Mouse (Mus musculus): ENCODE results near the gene Tnfaip8l1.

The Tnfaip8l1 gene

DNA sequence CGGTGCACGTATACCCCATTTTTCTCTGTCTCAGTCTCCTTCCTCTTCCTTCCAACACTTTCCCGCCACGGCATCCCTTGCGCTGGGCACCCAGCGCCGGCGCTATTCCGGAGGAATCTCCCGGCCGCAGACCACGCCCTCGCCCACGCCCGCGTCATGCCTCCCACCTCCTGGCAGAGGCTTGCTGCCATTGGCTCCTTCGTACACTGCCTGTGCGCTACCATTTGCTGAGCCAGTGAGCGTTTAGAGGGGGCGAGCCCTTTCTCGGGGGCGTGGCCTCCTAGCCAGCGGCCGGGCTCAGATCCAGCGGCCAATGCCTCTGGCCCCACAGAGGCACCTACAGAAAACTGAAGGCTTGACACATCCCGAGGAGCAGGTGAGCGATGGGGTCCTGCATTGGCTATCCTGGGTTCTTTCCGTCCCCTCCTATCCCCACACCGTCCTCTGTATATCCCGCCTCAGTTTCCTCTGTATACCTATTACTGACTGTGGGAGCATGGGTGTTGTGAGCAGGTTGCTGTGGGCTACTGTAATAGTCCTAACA, at the start of gene Tnfaip8l1:
TSS of gene Tnfaip8l1 (plus strand) at position 247 of the 544 bp plus-strand sequence.
- peak; percentile 98 for DNase-seq

DNA sequence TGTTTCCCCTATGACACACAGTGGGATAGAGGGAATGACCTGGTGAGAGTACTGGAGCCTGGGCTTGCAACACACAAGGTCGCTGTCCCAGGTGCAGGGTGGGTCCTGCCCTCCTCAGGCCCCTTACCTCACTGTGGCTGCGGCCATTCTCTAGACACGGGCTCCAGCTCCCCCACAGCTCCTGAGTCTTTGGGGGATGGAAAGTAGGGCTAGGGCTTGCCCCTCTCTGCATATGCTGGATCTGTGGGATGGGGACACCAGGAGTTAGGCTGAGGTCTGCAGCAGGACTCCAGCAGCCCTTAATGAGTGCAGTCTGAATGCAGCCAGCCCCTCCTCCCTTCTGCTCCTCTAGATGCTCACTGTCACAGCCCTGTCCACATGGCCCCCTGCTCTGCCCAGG, 49.5 kb upstream of the Tnfaip8l1 start:
- no peak for DNase-seq

GRCm38 (mm10) chr17:56116193-56116592, 46.1 kb upstream of the Tnfaip8l1 start:
- DNase-seq = no peak

- DNase-seq = peak; percentile 68
Observed at GRCm38 (mm10) chr17:56117251-56117710, 45.0 kb upstream of the Tnfaip8l1 start, which contains the start of gene Plin5. Gene Plin5, minus strand, starts transcription at chr17:56117596.

DNA sequence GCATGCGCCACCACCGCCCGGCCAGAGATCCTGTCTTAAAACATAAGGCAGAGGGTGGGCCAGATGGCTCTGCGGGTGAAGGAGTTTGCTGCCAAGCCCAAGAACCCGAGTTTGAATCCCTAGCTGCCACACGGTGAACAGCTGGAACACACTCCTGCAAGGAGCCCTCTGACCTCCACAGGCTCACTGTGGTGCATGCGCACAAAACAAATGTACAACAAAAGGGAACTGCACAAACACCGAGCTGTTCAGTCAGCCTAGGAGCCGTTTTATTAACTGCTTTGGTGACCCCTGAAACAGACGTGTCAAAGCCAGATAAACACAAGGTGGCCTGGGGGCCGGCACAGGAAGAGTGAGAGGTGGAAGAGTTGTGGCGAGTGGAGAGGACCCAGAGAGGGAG, 42.8 kb upstream of the Tnfaip8l1 start:
- DNase-seq = no peak

DNA sequence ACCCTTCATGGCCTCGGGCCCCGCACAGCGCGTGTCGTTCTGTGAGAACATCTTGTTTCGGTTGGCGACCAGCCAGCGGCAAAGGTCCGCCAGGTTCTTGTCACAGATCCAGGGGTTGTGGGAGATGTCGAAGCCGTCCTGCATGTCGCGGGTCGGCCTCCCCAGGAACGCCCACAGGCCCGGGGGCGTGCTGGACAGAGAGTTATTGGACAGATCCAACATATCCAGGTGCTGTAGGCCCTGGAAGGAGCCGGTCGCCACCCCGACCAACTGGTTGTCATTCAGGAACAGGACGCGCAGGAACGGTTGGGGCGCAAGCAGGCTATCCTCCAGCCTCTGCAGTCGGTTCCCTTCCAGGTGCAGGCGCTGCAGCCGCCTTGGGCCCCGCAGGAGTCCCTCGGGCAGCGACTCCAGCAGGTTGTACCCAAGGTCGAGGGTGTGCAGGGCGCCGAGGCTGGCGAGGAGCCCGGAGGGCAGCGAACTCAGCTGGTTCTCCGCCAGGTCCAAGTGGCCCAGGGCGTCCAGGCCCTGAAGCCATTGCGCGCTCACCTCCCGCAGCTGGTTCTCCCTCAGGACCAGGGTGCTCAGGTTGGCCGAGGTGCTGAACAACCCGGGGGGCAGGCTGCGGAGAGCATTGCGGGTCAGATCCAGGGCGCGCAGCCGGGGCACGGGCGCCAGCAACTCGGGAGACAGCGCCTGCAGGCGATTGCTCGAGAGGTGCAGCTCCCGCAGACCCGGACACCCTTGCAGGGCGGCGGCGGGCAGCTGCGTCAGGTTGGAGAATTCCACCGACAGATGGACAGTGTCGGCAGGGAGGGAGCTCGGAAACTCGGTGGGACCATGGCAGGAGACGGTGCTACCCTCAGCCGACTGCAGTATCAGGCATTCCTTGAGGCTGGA, 42.0 kb upstream of the Tnfaip8l1 start:
- peak; percentile 57 for DNase-seq

DNA sequence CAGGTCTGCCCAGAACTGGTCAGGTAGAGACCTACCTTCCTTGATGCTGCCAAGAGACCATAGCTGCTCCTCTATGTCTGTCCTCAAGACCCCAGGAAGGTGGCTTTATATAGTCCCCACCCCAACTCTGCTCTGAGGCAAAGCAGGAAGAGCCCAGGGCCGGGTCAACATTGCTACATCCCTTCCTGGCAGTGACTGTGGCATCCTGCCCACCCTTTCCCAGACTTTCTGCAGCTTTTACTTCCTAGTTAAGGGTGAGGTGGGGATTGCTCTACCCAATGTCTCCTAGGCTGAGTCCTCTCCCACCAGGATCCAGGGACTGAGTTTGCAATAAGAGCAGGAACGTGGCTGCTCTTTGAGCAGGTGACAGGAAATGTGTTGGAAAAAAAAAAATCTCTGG, 40.5 kb upstream of the Tnfaip8l1 start, which contains the start of gene Lrg1:
TSS of gene Lrg1 (minus strand) at position 176 of the 400 bp plus-strand sequence.
- peak; percentile 64 for DNase-seq

- DNase-seq = no peak
Observed at GRCm38 (mm10) chr17:56123161-56123560, 39.1 kb upstream of the Tnfaip8l1 start.

DNA sequence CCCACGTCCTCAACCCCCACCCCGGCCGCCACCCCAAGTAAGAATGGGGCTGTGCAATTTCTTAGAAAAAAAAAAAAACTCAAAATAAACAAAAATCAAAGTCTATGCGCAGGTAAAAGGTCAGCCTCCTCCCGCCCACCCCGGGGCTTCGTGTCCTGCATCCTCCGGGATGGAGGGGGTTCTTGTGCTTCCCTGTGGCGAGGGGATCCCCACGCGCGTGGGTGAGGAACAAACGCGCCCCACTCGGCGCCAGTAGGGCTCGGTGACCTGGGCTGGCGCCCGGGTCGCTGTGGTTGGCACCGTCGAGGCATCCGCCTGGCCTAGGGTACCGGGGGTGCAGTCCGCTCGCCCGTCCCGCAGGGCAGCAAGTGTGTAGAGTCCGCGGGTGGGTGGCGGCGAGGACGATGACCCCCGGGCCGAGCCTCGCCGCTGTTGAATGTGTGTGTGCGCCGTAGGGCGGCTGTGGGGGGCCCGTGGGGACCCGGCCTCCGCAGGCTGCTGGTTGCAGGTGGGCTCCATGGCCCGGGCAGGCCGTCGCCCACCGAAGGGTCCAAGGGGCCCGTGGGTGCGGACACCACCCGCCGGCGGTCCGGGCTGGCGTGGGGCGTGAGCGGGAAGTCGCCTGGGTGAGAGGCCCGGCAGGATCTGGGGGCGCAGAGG, 38.5 kb upstream of the Tnfaip8l1 start:
- no peak for DNase-seq

GRCm38 (mm10) chr17:56124377-56125275, 37.7 kb upstream of the Tnfaip8l1 start:
- peak; percentile 62 for DNase-seq

DNA sequence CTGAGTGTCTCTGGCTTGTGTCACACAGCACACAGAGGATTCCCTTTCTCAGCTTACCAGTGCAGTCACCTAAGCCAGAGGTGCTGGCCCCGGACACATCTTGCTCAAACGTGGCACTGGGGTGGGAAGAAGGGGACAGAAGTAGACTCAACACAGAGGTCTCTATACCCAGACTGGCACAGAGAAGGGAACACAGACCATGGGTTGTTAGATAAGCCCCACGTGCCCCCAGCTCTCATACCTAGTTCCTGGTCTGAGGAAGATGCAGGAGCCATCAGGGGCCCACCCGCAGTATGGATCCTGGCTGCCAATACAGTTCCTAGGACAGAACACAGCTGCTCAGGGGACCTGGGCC, 37.0 kb upstream of the Tnfaip8l1 start:
- DNase-seq = no peak

GRCm38 (mm10) chr17:56126175-56126574, 36.1 kb upstream of the Tnfaip8l1 start:
- DNase-seq = no peak

DNA sequence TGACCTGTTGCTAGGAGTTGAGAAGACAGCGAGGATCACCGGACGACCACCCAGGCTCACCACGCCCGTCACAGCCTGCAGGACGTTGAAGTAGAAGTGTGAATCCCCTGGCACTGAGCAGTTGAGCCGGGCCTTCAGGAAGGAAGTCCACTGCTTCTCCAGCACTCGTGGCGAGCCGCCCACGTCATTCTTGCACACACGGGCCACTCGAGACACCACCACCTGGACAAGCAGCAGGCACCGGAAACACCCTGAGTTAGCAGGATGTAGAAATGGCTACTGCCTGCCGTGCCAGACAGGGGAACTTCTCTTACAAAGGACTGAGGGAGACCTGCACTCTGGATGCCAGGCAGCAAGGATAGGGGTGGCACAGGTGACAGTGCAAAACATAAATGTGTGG, 34.0 kb upstream of the Tnfaip8l1 start:
- DNase-seq = no peak

DNA sequence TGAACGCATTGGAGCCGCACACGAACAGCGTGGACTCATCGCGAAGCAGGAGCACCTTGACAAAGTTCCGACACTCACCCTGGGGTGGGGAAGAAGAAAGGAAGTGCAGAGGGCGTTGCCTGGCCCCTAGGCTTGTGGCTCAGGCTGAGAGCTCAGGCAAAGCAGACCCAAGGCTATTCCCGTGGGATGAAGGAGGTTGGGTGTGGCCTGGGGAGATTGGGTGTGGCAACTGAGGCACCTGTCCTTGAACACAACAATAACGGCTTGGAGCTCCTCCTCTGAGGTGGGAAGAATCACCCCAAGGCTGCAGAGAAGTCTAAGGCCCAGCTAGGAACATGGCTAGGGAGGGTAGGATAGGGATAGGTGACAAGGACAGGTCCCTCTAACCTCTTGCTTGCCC, 31.1 kb upstream of the Tnfaip8l1 start:
- DNase-seq = no peak

DNA sequence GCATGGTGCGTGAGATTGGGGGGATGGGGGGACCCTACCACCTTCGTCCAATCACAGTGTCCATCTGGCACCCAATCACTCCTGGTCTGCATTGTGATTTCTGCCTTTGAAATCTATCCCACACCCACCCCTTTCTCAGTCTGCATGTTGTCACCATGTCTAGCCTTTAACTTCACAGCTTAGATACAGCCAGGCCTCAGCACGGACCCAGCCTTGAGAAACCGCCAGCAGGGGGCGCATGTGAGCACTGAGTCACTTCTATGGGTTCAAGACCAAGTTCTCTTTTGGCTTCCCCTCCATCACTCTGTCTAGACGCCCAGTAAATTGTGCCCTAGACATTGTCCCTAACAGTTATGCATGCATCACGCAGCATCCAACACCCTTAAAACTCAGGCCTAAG, 30.5 kb upstream of the Tnfaip8l1 start:
- DNase-seq = peak; percentile 85

- DNase-seq = peak; percentile 81
Observed at GRCm38 (mm10) chr17:56132661-56133060, 29.6 kb upstream of the Tnfaip8l1 start.

DNA sequence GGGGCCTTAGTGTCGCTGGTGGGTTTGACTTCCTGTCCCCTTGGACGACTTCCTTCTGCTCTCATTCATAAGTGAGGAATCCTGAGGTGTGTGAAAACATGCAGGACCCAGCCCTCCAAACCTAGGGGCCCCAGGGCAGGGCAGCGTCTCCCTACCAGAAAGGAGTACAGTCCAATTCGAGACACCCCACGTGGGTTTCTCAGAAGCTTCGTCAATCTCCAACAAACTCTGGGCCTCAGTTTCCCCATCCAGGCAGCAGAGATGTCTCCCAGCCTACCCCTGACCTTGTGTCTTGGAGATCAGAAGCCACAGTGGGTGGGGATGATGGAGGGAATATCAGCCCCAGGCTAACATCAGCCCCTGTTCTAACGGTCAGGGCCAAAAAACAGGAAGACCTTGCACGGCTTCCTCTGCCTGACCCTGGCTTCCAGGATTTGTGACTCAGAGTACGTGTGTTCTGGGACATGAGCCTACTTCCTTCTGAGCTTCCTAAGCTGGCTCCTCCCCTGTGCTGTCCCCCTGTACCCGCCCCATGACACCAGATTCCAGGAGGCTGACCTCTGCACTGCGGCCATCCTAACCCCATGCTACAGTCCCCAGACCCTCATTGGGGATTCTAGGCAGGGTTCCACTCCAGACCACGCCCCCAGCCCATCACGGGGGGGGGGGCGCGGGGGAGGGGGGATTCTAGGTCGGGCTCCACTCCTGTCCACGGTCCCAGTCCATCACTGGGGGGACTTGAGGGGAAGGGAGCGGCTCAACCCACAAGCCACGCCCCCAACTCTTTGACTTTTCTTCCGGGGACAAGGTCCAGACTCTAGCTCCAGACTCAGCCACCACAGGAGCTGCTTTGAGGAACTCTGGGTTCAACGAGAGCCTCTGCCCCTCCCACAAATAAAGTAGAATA, 28.6 kb upstream of the Tnfaip8l1 start:
- DNase-seq = peak; percentile 85

DNA sequence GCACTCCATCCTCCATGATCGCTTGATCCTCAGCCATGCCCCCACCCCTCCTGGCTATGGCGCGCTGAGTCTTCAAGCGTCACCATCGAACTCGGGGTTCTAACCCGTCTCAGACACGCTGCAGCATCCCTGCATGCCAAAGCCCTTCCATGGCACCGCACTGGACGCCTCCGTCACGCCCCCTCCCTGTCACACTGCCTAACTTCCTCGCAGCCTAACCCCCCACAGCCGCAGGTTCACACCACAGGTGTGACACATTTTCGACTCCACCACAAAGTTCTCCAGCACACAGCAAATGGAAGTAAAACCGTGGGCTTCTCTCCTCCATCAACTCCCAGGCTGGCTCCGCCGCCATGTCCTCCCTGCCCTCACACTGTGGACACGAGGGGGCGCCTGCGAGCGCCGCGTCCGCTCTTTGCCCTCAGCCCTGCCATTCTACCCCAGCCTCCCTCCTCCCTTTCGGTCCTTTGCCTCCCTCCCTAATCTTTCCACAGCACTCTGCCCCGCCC, 27.8 kb upstream of the Tnfaip8l1 start:
- peak; percentile 78 for DNase-seq

DNA sequence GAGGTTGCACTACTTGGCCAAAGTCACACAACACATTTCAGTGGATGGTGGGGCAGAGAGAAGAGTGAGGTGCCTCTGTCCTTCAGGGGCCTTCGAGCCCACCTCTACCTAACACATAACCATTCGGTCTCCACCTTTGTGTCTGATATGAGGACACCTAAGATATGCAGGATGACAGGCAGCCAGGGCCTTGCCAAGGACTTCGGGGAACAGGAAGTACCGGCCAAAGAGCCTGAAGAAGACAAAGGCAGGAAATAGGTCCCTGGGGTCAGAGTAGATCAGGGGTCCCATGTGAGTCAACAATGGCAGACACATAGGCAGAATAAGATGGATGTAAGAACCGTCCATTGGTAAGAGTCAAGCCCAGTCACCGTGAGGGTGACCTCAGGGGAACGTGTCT, 25.7 kb upstream of the Tnfaip8l1 start:
- no peak for DNase-seq

DNA sequence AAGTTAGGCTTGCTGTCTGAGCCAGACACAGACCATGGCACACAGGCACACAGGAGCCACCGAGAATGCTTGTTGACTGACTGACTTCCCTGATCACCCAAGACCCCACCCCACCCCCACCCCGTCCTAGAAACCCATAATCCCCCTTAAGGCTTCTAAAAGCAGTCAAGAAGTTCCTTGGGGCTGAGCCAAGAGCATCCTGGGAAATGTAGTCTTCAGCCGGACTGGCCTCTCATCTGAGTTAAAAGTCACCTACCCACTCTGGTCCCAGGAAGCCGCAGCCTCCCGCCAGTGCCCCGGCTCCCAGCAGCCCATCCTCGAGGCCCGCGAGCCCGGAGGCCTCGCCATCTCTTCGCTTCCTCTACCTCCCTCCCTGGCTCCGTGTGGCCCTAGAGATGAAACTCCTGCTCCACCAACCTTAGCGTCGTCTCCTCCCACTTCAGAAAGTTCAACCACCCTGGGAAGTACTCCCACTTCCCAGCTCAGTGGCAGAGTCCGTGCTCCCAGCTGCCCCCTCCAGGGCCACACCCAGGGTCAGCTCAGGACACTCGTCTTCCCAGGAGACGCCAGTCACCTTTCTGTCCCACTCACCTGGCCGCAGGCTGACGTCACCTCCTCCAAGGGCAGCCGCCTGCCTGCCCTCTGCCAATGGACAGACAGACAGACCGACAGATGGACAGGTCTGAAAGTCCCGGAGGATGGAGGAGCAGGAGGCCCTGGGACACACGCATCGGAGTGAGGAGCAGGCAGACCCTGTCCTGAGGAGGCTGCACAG, 24.3 kb upstream of the Tnfaip8l1 start:
- DNase-seq = peak; percentile 21
